Mouse (Mus musculus) layer of hippocampus, adult 9-11 months (tissue): ENCODE results near the gene Mapk10.
"Not testable (repeated sequence)": the region's sequence is repeated elsewhere in the genome, so short reads cannot be mapped to it uniquely, and the experiment has no call there.

ENCODE experiments used
- DNase-seq: peaks from one replicate; pipeline ENCODE4 v3.0.0; 2022

Mapk10 gene

DNA sequence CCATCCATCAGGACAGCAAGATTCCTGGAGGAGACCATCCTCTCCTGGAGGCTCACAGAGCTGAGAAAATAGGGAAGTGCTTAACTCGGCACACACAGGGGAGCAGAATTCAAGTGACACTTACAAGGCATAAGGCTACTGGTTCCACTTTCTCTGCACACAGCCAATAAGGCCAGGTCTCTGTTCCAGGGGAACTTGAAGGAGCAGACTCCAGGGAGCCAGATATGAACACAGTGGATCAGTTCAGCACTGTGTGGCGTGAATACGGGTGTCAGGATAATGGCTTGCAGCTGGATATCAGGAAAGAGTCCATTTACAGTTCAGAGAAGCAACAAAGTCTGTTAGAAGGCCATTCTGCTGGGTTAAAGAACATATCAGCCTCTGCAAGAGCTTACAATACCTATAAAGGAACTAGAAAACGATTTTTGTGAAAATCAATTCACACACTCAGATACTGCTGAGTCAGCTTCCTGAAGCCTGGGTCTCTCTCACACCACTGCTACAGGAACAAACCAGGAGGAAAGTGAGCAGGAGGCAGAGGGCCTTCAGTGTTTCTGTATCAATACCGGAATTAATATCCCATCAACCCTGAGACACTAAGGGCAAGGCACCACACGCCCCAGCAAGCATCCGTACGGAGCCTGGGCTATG is 263.9 kb downstream of the Mapk10 start:
- no peak for DNase-seq

DNA sequence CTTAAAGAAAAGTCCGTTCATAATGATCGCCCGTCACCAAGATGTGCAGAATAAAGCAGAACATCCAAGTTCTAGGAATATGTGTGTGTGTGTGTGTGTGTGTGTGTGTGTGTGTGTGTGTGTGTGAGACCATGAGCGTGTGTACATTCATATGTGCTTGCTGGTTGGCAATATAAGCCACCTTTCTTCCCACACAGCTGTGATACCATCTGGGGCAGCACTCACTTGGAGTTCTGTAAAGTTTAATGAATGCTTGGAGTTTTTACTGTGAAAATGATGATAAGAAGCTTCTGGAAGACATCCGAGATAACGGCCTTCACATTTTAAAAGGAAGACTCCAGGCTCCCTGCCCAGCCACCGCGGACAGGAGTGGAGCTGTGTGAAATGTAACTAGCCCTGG is 264.5 kb downstream of the Mapk10 start:
- peak; percentile 74 for DNase-seq

DNA sequence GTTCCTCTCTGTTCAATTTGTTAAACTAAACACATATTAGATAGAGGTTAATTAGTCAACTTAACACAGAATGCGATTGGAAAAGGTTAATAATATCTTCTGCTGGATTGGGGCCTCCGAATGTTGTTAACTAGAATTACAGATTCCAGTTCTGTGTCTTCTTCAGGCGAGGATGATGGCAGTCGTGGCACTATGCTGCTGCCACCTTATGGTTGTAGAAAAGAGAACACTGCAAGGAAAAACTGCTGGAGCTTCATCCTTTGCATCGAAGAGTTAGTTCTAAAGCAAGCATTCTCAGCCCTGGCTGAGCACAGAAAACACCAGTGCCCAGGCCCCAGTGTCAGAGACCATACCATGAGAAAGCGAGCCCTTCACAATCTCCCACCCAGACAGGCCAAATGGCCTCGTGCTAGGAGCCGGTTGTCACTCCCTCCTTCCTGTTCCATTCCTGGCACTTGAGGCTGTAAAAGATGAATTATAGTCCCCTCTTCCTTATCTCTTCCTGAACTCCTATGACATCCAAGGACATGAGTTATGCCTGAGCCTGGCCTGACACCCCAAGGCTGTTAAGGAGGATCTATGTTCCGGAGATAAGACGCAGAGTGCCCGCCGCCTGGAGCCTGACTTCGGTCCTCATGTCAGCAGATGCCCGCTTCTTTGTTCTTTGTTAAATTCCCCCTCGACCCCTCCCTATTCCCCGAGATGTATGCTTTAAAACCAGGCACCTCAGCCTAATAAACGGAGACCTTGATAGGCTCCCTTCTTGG is 267.1 kb downstream of the Mapk10 start:
- not testable (repeated sequence) for DNase-seq

DNA sequence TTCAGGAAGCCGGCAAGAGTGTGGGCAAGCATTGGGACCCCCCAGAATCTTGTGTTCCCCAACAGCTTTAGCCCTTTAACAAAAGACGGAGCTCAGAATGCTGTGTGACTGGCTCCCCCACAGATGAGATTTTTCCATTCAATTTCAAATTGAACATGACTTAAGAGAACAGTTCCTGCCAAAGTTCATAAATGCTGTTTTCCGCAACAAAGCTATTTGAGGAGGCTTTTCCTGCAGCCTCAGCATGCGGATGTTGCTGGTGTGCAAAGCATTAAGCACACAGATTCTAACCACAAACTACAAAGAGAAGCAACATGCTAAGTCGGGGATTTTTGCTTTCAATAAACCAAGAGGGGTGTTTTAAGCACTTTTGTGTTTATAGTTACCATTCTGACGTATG is 281.0 kb downstream of the Mapk10 start:
- no peak for DNase-seq

DNA sequence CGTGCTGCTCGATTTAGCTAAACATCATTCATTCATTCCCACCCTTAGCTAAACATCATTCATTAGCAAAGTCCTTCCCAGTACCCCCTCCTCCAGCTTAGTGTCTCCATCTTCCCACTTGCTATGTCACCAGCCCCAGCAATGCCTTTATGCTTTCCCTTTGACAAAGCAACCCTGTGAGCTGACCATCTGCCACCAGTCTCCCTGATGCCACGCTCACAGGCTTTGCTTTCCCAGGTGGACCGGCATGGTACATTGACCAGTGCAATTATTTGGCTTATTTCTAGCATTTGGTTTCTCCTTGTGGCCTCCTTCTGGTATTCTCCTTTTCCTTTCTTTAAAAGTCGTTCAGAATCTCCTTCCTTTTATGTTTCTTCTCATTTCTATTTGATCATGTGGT is 284.3 kb downstream of the Mapk10 start:
- DNase-seq, result no peak

DNA sequence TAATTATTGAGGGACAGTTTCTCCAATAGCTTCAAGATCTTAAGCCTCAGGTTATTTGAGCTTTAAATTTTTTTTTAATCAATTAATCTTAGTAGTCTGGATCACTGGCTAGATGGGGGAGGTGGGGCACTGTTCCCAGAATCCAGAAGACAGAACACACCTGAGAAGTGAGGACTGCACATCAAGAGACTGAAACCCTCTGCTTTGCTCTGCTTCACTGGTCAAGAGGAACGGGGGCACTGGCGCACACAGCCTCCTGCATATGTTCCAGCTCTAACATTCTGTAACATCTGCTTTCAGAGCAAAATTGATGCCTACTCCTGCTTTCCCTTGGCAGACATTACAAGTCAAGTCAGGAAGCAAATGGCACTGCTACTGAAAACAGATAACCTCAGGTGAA is 290.9 kb downstream of the Mapk10 start:
- DNase-seq, result no peak

DNA sequence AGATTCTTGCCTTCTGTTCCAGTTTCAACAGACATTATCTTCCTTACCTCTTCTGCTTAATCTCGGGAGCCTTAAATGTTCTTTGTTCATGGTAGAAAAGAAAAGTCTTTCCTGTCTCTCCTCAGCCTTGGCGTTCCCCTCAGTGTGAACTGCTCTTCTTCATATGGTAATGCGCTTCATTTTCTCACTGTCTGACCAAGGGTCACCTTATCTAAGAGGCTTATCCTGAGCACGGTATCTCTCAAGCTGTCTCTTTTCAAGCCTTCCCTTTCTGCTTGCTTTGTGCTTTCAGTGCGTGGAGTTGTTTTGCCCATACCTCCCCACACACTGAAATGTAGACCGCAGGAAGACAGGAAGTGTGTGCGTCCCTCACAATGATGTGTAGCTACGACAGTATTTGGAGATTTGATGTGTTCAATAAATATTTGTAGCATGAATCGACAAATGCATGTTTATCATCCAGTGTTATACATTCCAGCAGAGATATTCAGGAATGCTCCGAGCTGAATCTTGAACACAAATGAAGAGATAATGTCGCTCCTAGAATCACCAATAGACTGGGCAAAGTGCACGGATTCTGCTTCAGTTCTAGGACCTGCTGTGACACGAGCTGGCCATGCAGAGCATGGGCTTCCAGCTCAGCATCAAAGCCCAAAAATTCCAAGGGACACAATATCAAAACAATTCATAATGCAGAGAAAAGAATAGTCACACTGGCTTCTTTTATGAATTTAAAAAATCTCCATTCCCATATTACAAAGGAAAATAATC is 305.5 kb downstream of the Mapk10 start:
- DNase-seq, result no peak

DNA sequence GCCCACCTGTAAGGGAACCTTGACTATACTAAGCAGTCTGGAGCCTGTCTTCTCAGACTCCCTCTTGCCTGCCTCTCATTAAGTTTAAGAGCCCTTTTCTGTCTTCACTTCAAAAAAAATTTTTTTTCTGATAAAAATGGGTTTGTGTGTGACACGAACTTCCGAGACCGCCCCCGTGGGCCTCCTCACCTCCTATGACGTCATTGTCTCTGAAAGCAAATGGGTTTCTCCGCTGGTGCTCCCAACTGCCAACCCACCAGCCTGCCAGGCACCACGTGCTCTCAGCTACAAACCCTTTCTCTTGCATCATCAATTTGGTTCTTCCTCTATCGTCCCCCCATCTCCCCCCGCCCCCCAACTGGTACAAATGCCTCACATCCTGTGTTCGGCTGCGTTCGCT is 307.1 kb downstream of the Mapk10 start:
- DNase-seq, result peak; percentile 23

DNA sequence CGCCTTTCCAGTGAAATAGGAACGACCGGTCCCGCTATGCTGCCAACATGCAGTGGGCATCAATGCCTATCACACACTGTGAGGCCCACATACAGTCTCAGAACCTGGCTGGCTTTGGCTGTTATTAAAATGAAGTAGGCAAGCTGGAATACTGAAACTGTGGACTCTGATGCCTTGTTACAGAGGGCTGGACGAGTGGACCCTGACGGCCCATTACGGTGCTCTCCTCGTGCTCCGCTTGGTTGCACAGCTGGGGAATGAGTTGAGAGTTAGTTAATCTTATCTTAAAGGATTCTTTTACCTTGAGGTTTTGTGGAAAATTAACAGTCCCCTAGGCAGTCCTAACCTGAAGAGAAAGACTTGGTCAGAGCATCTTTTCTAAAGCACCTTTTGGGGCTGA is 307.6 kb downstream of the Mapk10 start:
- no peak for DNase-seq

DNA sequence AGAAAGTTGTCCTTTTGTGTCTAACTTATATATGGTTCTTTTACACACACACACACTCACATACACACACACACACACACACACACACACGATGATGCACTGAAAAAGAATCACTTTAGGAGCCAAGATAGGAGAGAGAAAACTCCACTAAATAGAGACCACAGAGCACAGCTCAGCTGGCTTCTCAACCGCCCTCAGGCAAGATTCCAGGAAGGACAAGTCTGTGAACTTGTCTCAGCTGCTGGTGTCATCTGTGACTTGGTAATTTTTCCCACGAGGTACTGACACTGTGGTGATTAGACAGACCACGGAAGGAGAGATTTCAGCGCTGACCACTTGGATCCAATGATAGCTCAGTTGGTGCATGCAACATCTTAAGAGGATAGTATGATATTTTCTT is 310.0 kb downstream of the Mapk10 start:
- no peak for DNase-seq

DNA sequence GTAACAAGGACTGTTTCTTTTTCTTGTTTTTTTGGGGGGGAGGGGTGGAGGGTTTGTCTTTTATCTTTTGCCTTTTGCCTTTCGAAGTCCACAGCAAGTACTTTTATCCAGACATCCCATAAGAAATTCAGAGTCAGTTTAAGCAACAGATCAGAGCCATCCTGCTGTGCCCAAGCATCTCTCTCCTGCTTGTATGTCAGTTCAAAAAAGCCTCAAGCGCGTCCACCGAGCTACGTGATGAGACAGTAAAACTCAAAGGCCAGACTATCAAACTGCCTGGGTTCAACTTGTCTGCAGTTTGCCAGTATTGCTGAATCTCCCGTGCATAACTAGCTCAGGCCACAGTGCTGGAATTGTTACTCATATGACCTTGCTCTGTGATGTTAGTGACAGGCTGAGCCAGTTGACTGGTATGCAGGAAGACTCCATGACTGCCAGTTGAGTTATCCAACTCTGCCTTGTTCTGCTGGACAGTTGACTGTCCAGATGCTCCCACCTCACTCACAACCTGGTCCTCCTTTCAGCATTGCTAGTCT is 311.4 kb downstream of the Mapk10 start:
- DNase-seq, result no peak

DNA sequence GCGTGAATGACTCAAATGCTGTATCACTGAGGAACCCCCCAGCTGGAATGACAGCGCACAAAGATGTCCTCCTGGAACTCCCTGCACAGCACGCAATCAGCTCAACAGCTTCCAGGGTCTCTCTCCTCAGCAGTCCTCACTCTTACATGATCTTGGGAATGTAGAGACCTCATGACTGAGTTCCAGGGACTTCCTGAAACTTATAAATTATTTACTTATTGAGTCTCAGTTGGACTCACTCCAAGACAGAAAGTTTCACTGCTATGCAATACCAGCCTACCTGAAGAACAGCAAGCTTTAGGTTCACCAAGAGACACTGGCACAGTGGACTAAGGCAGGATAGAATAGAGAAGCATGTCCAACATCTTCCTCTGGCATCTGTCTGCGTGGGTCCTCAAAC is 312.8 kb downstream of the Mapk10 start:
- DNase-seq, result no peak

DNA sequence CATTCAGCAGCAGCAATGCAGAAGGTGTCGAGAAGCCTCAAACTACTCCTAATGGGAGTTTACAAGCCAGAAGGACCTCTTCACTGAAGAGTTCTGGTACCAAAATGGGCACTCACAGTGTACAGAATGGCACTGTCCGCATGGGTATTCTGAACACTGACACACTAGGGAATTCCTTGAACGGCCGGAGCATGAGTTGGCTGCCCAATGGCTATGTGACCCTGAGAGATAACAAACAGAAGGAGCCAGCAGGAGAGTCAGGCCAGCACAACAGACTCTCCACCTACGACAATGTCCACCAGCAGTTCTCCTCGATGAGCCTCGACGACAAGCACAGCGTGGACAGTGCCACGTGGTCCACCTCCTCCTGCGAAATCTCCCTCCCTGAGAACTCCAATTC is 318.9 kb downstream of the Mapk10 start:
- no peak for DNase-seq

DNA sequence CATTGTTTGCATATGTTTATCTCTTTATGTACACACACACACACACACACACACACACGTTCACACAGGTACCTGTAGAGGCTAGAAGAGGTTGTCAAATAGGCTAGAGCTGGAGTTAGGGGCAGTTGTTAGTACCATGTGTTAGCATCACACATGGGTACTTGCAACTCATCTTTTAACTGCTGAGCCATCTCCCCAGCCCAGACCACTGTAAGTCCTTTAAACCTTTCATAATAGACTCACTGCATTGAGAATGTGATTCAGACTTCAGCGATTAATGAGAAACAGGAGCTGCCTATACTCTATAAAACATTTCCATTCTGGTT is 322.0 kb downstream of the Mapk10 start:
- no peak for DNase-seq

DNA sequence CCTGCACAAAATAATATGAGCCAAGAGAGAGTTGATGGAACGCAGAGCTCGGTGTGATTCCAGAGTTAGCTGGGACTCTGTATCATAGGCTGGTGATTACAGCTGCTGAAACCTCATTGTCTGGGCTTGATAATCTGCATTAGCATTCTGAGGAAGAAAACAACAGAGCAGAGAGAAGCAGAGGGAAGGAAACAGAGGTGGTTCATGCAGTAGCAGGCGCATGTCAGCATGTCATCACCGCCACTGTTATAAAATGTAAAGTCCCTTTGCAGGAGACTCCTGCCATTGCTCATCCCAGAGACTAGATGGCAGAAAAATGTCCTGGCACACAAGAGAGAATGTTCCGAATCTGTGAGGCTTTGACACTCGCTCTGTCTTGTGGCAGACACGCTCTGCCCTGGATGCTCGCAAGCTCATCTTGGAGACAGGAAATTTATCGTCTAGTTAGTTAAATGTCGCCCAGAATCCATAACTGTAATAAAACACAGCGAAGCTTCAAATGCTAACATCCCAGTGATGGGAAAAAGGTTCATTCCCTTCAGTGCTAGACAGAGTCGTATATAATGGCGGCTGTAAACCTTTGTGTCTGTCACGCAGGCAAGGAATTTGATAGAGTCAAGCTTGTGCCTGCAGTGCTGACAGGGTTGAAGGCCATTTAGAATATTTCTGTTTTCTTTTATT is 322.5 kb downstream of the Mapk10 start:
- DNase-seq, result no peak

DNA sequence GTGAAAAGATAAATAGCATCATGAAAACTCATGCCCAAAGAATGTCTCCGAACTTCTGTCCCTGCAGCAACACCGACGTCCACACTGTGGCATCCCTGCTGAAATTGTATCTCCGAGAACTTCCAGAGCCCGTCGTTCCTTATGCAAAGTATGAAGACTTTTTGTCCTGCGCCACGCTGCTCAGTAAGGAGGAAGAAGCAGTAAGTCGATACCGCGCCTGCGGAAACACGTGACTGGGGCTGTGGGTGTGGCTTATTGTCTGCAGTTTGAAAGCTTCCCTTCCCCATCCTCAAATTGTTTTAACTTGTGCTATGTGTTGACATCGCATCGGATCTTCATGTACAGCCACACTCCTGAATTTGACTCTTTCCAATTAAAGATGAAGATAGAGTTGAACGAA is 335.5 kb downstream of the Mapk10 start:
- peak; percentile 26 for DNase-seq

DNA sequence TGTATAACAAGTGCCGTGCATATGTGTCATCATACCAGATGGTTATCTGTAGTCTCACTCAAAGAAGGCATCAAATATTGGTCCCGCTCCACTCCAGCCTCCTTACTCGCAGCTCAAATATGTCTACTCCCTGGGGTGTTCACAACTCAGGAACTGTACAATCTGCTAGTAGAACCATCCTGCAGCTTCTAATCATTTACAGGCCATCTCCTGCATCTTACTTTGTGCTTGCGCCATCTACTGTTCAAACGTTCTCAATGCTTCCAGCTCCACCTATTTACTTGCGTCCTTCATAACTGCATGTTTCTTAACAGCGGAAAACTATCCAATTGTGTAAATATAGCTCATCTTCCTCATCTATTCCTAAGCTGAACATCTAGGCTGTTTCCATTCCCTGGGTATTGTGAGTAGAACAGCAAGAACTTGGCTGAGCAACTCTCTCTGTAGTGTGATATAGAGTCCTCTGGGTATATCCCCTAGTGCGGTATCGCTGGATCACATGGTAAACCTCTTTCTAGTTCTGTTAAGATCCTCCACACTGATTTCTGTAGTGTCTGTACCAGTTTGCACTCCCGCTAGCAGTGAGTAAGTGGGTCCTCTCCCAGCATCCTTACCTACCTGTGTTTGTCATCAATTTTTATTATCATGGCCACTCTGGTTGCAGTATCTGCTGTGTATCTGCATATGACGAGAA is 336.4 kb downstream of the Mapk10 start:
- peak; percentile 67 for DNase-seq

DNA sequence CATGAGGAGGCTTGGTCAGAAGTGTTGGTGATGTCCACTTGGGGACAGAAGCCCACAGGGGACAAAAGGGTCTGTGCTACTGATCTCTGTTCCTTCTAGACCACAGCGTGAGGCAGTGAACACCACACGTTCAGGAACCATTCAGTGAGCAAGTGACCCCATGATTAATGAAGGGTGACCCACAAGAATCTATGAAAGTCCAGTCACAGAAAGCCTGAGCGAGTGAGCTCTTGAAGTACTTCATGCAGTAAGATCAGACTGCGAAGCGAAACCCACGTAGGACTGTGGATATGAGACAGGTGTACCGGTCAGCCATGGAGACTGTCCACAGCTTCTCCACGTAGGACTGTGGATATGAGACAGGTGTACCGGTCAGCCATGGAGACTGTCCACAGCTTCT is 338.1 kb downstream of the Mapk10 start:
- DNase-seq, result not testable (repeated sequence)

DNA sequence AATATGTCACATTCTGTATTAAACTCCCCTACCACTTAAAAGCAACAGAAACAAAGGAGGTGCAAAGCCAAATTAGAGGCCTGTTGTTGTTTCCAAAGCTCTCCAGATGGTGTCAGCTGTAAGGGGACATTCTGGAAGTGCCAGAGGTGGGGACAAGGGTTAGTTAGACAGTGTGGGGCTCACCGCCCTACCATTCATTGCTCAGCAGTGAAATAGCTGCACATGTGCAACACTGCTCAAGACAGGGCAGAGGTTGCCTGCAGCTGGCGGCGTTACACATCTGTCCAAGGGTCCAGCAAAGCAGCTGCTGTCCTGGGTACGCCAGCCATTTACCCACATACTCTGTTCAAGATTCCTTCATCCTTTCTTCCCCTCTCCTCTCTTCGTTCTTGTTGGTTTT is 342.9 kb downstream of the Mapk10 start:
- DNase-seq, result no peak

DNA sequence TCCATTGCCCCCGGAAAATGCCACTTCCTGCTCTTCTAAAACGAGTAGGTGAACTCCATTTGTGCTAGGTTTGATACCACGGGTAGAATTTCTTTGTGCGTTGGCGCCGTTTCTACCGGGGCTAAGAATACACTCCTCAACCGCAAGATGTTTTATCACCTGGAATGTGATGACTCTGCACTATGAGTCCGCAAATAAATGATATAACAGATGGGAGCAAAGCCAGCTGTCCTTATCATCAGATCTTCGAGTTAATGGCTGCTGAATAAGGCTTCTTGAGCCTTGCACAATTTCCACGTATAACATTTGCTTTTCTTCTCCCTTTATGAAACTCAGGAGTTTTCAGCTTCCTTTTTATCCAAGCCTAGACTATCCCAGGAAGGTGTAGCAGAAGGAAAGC is 351.4 kb downstream of the Mapk10 start:
- DNase-seq, result no peak

DNA sequence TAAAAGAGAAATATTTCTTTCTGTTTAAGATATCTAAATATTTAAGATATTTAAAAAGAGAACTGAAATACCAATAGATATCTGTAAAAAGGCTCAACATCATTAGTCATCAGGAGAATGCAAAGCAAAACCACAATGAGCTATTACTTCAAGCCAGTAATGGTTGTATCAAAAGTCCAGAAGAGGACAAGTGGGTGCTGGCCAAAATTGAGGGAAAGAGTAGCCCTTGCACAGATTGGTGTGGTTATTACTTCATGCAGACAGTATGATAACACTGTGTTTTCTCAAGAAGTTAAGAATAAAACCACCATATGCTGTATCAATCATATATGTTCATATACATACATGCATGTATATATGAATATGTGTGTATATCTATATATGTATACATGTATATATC is 353.1 kb downstream of the Mapk10 start:
- DNase-seq, result no peak
